Mouse (Mus musculus) adrenal gland, postnatal 4 days (tissue): ENCODE results near the gene Miga2. TPM values are rescaled to one million over a fixed set of nuclear protein-coding genes. Genes with fewer than 3 reads are reported as not detected.
A peak's percentile ranks its signal among the peaks of the same experiment; 100 is the strongest.

Experiments
- DNase-seq, 2 experiments: peaks; one replicate each; pipeline ENCODE4 v3.0.0; 2021 to 2022; ENCODE audit warnings: low spot score in 2 of 2, mixed read lengths in 2 of 2
- total RNA-seq, 2 experiments: library from RNA; stranded (reverse); gene quantifications; 2 replicates each; pipeline ENCODE4 v1.2.3; 2021

Gene Miga2
- total RNA-seq, 2 experiments from 2014 or later, result 65.1 to 71.1 TPM

DNA sequence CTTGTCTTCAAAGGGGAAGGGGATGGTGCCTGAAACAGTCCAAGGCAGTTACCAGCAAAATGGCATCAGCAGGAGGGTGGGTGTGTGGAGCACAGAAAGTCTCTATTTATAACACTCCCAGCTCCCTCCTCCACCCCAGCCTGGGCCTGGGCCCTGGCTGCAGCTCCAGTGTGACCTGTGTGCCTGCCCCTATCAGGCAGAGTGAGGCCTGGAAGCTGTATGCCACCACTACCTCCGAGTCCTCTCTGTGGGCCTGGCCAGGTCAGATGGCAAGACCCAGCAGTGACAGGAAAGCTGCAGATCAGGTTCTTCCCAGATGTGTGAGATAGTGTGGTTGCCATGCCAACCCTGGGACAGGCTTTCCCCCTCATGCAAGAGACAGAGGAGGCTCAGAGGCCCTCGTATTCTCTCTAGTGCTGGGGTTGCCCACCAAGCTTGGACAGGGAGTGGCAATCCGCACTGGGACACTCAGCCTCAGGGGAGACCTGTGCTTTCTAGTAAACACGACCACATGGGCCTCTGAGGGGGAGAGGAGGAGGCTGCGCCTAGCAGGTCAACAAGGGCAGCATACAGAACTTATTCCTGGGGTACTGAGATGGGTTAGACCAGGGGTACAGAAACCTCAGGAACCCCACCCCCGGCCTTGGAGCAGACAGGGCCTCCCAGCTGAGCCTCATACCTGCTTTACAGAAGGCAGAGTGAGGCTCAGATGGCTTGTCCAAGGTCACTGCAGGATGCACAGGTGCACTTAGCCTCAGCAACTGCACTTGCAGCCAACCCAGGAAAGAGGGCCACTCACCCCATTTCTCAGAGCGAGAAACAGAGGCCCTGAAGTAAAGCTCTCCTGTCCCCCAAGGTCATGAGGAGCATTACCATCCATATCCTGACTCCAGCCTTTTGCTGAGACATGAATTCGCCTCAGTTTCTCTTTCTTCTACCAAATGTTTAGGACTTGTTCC lies 6.2 kb upstream of the Miga2 start:
- no peak for DNase-seq

DNA sequence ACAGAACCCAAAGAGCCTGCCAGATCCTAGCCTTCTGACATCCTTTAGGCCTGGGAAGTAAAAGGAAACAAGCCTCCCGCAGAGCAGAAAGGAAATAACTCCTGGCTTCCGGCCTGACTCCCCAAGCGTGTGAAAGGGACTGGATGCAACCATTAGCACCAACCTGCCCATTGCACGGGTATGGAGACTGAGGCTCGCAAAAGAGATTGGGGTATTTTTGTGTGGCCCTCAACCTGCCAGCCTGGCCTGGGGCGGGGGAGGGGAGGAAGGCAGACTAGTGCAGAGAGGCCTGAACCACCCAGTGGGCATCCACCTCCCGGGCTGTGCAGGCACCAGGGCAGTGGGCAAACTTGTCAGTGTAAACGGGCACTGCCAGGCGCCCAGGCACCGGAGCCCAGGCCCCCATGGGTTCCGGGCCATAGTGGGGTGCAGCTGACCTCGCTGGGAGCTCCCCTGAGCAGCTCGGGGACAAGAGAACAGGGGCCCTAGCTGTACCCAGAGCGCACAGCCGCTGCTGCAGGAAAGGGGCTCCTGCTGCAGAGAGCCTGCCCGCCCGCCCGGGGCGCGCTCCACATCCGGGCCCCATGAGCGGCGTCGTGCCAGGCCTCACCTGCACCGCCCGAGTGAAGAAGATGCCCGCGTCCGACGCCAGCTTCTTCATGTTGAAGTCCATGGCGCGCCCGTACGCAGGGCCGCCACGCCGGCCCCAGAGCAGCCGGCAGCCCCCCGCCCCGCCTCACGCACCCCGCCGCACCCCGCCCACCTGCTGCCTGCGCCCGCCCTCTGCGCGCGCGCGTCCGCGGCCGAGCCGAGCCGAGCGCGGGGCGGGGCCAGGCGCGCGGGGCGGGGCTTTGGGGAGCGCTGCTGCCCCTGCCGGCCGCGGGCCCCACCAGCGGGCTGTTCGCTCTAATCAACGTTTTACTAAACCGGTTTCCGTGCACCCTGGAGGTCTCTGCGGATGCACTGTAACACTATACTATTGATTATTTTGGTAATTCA lies 5.2 kb upstream of the Miga2 start, which contains the start of gene Sh3glb2:
Gene Sh3glb2, minus strand, starts transcription at position 805 of the 999 bp plus-strand sequence.
- peak; percentile 61 to 67 for DNase-seq

DNA sequence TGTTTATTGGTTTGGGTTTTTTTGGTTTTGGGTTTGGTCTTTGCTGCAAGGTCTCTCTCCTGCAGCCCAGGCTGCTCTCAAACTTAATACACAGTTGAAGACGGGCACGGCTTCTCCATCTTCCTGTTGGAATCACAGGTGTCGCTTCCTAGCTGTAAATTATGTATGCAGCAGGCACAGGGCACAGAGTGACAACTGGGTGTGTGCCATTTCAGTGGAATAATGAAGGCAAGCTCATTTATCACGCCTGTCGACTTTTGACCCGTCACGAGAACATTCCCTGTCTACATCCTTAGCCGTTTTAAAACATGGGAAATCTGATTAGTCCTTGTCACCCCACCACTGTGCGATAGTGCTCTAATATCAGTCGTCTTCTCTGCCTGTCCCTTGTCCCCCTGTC lies 3.4 kb upstream of the Miga2 start:
- no peak for DNase-seq

GRCm38 (mm10) chr2:30362865-30363264 lies 1.2 kb upstream of the Miga2 start:
- DNase-seq, result no peak

GRCm38 (mm10) chr2:30365281-30366069 lies 1.4 kb downstream of the Miga2 start:
- DNase-seq, result no peak

DNA sequence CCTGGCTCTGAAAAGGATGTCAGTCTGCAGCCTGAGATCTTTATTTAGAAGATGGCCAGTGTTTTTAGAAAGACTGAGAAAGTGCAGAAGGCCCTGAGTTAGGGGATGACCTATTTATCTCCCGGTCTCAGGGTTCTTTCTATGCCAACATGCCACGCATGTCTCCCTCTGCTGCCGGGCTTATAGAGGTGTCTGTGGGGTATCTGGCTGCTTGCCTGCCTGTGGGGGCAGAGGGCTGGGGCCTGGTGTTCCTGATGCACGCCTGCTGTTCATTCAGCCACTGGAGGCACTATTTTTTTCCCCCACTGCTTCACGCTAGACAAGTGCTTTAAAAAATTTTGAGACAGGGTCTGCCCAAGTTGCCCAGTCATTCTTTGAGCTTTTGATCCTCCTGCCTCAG lies 2.2 kb downstream of the Miga2 start:
- no peak for DNase-seq

DNA sequence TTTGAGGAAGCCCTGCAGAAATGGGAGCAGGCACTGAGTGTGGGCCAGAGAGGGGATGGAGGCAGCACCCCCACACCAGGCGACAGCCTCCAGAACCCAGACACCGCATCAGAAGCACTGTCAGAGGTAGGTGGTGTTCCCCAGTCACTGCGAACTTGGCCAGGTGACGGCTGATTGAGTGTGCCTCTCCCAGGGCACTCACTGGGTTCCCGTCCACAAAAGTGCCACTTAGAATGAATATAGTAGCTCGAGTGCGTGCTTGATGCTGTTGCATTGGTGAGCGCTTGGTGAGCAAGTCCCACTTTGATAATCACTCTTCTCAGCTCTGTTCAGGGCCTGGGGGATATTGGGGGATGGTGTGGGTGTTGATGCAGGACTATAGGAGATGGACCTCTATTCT lies 7.5 kb downstream of the Miga2 start:
- DNase-seq, result no peak

GRCm38 (mm10) chr2:30372726-30373125 lies 8.7 kb downstream of the Miga2 start:
- DNase-seq, result no peak

GRCm38 (mm10) chr2:30375893-30376292 lies 11.9 kb downstream of the Miga2 start:
- DNase-seq, result no peak

- DNase-seq, result no peak
Measured at GRCm38 (mm10) chr2:30377721-30378120, 13.7 kb downstream of the Miga2 start.

GRCm38 (mm10) chr2:30379307-30379706 lies 15.3 kb downstream of the Miga2 start:
- no peak for DNase-seq

GRCm38 (mm10) chr2:30380564-30381376 lies 16.7 kb downstream of the Miga2 start:
- DNase-seq, result no peak

DNA sequence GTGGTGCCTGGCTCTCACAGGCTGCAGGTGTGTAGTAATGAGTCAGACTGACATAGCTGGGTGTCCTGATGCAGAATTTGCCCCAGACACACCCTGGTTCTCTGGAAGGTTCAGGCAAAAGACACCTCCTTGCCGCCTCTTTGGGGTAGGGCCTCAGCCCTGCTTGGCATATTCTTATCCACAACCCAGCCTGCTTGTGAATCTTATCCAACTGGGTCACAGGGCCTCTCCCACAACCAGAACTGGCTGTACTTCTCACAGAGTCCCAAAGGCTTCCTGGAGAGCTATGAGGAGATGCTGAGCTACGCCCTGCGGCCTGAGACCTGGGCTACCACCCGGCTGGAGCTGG lies 17.3 kb downstream of the Miga2 start:
- DNase-seq, result no peak

- no peak for DNase-seq
Measured at GRCm38 (mm10) chr2:30384814-30385213, 20.8 kb downstream of the Miga2 start.

DNA sequence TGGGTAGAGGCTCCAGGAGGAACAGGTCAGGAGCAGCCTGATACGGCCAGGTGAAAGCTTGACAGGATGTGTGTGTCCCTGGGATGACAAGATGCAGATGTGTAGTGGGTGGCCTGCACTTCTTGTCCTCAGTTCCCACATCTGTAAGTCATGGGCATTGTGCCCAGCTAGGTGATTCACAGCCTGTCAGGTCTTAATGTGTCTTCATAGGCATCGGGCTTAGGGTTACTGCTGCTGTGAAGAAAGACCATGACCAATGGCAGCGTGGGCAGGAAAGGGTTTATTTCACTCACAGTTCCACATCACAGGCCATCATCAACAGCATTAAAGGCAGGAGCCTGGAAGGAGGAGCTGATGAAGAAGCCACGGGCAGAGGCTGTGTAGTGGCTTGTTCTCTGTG lies 21.6 kb downstream of the Miga2 start:
- DNase-seq, result no peak

DNA sequence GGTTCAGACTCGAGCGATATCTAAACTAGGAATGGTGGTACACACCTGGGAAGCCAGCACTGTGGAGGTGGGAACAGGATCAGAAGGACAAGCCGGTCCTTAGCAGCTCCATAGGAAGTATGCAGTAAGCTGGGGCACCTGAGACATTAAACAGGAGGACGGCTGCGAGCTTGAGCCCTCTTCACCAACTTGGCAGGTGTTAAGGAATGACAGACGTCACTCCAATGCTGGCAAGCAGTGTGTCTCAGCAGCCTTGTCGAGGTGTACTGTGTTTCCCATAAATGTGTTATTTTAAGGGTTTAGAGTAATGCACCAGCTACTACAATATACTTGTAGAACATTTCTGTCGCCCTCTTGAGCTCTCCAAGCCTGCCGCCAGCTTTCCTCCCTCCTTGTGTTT lies 22.9 kb downstream of the Miga2 start:
- DNase-seq, result no peak

- no peak for DNase-seq
Measured at GRCm38 (mm10) chr2:30389000-30389399, 25.0 kb downstream of the Miga2 start.

DNA sequence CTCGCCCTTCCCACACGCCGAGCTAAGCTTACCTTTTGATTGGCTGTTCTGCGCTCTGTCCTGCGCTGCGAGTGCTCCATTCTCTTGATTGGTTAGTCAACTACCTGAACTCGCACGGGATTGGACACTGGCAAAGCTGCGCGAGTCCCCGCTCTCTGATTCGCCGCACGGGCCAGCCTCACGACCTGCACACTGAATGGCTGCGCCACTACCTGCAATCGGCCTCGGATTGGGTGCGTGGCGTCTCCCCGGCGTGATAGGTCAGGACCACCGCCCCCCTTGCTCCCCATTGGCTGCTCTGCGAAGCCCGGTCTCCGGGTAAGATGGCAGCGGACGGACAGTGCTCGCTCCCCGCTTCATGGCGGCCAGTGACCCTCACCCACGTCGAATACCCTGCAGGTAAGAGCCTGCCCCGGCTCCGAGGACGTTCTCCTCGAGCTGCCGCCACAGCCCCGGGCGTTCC lies 28.1 kb downstream of the Miga2 start, which contains the start of gene Dolpp1:
Gene Dolpp1, plus strand, starts transcription at position 141 of the 463 bp plus-strand sequence.
- peak; percentile 94 to 96 for DNase-seq

- DNase-seq, result peak; percentile 46 to 58
Measured at GRCm38 (mm10) chr2:30392577-30393369, 28.7 kb downstream of the Miga2 start.
